Mouse (Mus musculus) liver, embryonic 14.5 days (tissue): ENCODE data around the gene Cenpx.

Source experiments
- CTCF ChIP-seq: IDR thresholded peaks from 2 replicates; pipeline ENCODE4 v1.5.1; 2016; ENCODE audit warnings: antibody characterized with exemption, low read depth, control low read depth
- EP300 ChIP-seq: IDR thresholded peaks from 2 replicates; pipeline ENCODE4 v1.6.1; 2016; ENCODE audit warnings: antibody characterized with exemption, low read depth

DNA sequence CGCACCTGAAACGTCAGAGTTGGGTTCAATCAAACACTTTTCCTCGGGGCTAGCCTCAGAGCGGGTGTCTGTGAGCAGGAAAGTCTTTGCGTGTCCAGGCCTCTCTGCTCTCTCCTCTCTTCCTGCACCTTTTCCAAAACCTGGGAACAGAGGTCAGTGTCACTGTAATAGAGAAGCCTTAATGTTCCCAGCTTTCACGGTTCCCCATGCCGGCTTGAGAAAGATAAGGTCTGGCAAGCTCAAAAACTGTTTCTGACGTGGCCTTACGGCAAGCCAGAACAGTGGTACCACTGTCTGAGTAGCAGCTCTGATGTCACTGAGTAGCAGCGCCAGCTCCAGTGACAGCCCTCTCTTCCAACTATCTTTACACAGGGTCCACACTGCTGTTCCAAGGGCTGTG, 1.0 kb upstream of the Cenpx start:
- no peak for TF ChIP-seq CTCF
- TF ChIP-seq EP300, result no peak
